Mouse (Mus musculus): ENCODE results near the gene Aldh1a1. TPM values are rescaled to one million over a fixed set of nuclear protein-coding genes. Genes with fewer than 3 reads are reported as not detected.

Aldh1a1 gene
- polyA plus RNA-seq, 1 experiment from 2014 or later, result 23.5 TPM

GRCm38 (mm10) chr19:20536538-20536937 is 44.0 kb downstream of the Aldh1a1 start:
- Histone ChIP-seq H3K27me3 (ENCODE audit: control insufficient read depth, insufficient read depth, low read length) (no peaks in the 10 kb centered on the region), H3K27ac (replicated peaks; ENCODE audit: low read depth, low read length) (no peak overlapping the region), H3K36me3 (replicated peaks; ENCODE audit: control insufficient read depth, insufficient read depth, low read depth, low read length) (no peaks in the 10 kb centered on the region), H3K4me1 (ENCODE audit: control insufficient read depth, insufficient read depth, low read length) (no peaks in the 10 kb centered on the region), H3K4me3 (ENCODE audit: low read depth, low read length) (no peak overlapping the region), H3K4me2 (ENCODE audit: low read depth, low read length) (no peak overlapping the region), H3K9ac (replicated peaks; ENCODE audit: low read length) (no peak overlapping the region), H3K9me3 (replicated peaks; ENCODE audit: control insufficient read depth, low read length) (no peaks in the 10 kb centered on the region)
- ATAC-seq (replicated peaks; ENCODE audit: insufficient number of reproducible peaks, low FRiP score, low TSS enrichment, low read depth) (no peak), DNase-seq (ENCODE audit: low spot score) (no peak)
- 80% methylated on average over 7 of the region's 7 CpGs for WGBS

- Histone ChIP-seq H3K9ac (replicated peaks; ENCODE audit: low read length) (no peak overlapping the region), H3K9me3 (replicated peaks; ENCODE audit: control insufficient read depth, low read length) (no peaks in the 10 kb centered on the region), H3K4me3 (ENCODE audit: low read depth, low read length) (no peak overlapping the region), H3K4me2 (ENCODE audit: low read depth, low read length) (no peak overlapping the region), H3K36me3 (replicated peaks; ENCODE audit: control insufficient read depth, insufficient read depth, low read depth, low read length) (no peaks in the 10 kb centered on the region), H3K27me3 (ENCODE audit: control insufficient read depth, insufficient read depth, low read length) (no peaks in the 10 kb centered on the region), H3K4me1 (ENCODE audit: control insufficient read depth, insufficient read depth, low read length) (no peaks in the 10 kb centered on the region), H3K27ac (replicated peaks; ENCODE audit: low read depth, low read length) (no peak overlapping the region)
- DNase-seq (ENCODE audit: low spot score) (no peak), ATAC-seq (replicated peaks; ENCODE audit: insufficient number of reproducible peaks, low FRiP score, low TSS enrichment, low read depth) (no peak)
- 73% methylated on average over 4 of the region's 4 CpGs for WGBS
Measured at GRCm38 (mm10) chr19:20541044-20541443, 48.5 kb downstream of the Aldh1a1 start.

- Histone ChIP-seq H3K4me1 (ENCODE audit: control insufficient read depth, insufficient read depth, low read length) (no peaks in the 10 kb centered on the region), H3K9ac (replicated peaks; ENCODE audit: low read length) (no peak overlapping the region), H3K4me2 (ENCODE audit: low read depth, low read length) (no peak overlapping the region), H3K27me3 (ENCODE audit: control insufficient read depth, insufficient read depth, low read length) (no peaks in the 10 kb centered on the region), H3K36me3 (replicated peaks; ENCODE audit: control insufficient read depth, insufficient read depth, low read depth, low read length) (no peaks in the 10 kb centered on the region), H3K27ac (replicated peaks; ENCODE audit: low read depth, low read length) (no peak overlapping the region), H3K9me3 (replicated peaks; ENCODE audit: control insufficient read depth, low read length) (no peaks in the 10 kb centered on the region), H3K4me3 (ENCODE audit: low read depth, low read length) (no peak overlapping the region)
- DNase-seq (ENCODE audit: low spot score), result no peak
- ATAC-seq (replicated peaks; ENCODE audit: insufficient number of reproducible peaks, low FRiP score, low TSS enrichment, low read depth), result no peak
- 88% methylated on average over 1 of the region's 1 CpGs for WGBS
Measured at GRCm38 (mm10) chr19:20541924-20542323, 49.4 kb downstream of the Aldh1a1 start.

GRCm38 (mm10) chr19:20543816-20544215 is 51.3 kb downstream of the Aldh1a1 start:
- Histone ChIP-seq H3K27ac (replicated peaks; ENCODE audit: low read depth, low read length) (no peak overlapping the region), H3K9ac (replicated peaks; ENCODE audit: low read length) (no peak overlapping the region), H3K4me3 (ENCODE audit: low read depth, low read length) (no peak overlapping the region), H3K4me2 (ENCODE audit: low read depth, low read length) (no peak overlapping the region), H3K27me3 (ENCODE audit: control insufficient read depth, insufficient read depth, low read length) (no peaks in the 10 kb centered on the region), H3K4me1 (ENCODE audit: control insufficient read depth, insufficient read depth, low read length) (no peaks in the 10 kb centered on the region), H3K9me3 (replicated peaks; ENCODE audit: control insufficient read depth, low read length) (no peaks in the 10 kb centered on the region), H3K36me3 (replicated peaks; ENCODE audit: control insufficient read depth, insufficient read depth, low read depth, low read length) (no peaks in the 10 kb centered on the region)
- DNase-seq (ENCODE audit: low spot score) (peak; percentile 1), ATAC-seq (replicated peaks; ENCODE audit: insufficient number of reproducible peaks, low FRiP score, low TSS enrichment, low read depth) (no peak)
- WGBS, result 52% methylated on average over 1 of the region's 1 CpGs

GRCm38 (mm10) chr19:20544941-20545340 is 52.4 kb downstream of the Aldh1a1 start:
- no peaks in the 10 kb centered on the region for H3K9me3 ChIP-seq (replicated peaks; ENCODE audit: control insufficient read depth, low read length)
- no peak overlapping the region for H3K4me3 ChIP-seq (ENCODE audit: low read depth, low read length)
- H3K9ac ChIP-seq (replicated peaks; ENCODE audit: low read length), result no peak overlapping the region
- no peaks in the 10 kb centered on the region for H3K36me3 ChIP-seq (replicated peaks; ENCODE audit: control insufficient read depth, insufficient read depth, low read depth, low read length)
- DNase-seq (ENCODE audit: low spot score), result no peak
- no peak overlapping the region for H3K4me2 ChIP-seq (ENCODE audit: low read depth, low read length)
- no peaks in the 10 kb centered on the region for H3K4me1 ChIP-seq (ENCODE audit: control insufficient read depth, insufficient read depth, low read length)
- 83% methylated on average over 1 of the region's 1 CpGs for WGBS
- ATAC-seq (replicated peaks; ENCODE audit: insufficient number of reproducible peaks, low FRiP score, low TSS enrichment, low read depth), result no peak
- H3K27ac ChIP-seq (replicated peaks; ENCODE audit: low read depth, low read length), result no peak overlapping the region
- H3K27me3 ChIP-seq (ENCODE audit: control insufficient read depth, insufficient read depth, low read length), result no peaks in the 10 kb centered on the region

- no peak overlapping the region for H3K4me3 ChIP-seq (ENCODE audit: low read depth, low read length)
- no peak for DNase-seq (ENCODE audit: low spot score)
- H3K36me3 ChIP-seq (replicated peaks; ENCODE audit: control insufficient read depth, insufficient read depth, low read depth, low read length), result no peaks in the 10 kb centered on the region
- H3K4me1 ChIP-seq (ENCODE audit: control insufficient read depth, insufficient read depth, low read length), result no peaks in the 10 kb centered on the region
- WGBS, result 89% methylated on average over 3 of the region's 3 CpGs
- no peak overlapping the region for H3K9ac ChIP-seq (replicated peaks; ENCODE audit: low read length)
- ATAC-seq (replicated peaks; ENCODE audit: insufficient number of reproducible peaks, low FRiP score, low TSS enrichment, low read depth), result no peak
- H3K9me3 ChIP-seq (replicated peaks; ENCODE audit: control insufficient read depth, low read length), result no peaks in the 10 kb centered on the region
- no peak overlapping the region for H3K4me2 ChIP-seq (ENCODE audit: low read depth, low read length)
- H3K27me3 ChIP-seq (ENCODE audit: control insufficient read depth, insufficient read depth, low read length), result no peaks in the 10 kb centered on the region
- H3K27ac ChIP-seq (replicated peaks; ENCODE audit: low read depth, low read length), result no peak overlapping the region
Measured at GRCm38 (mm10) chr19:20547025-20547424, 54.5 kb downstream of the Aldh1a1 start.

- H3K27me3 ChIP-seq (ENCODE audit: control insufficient read depth, insufficient read depth, low read length), result no peaks in the 10 kb centered on the region
- no peaks in the 10 kb centered on the region for H3K4me1 ChIP-seq (ENCODE audit: control insufficient read depth, insufficient read depth, low read length)
- H3K4me2 ChIP-seq (ENCODE audit: low read depth, low read length), result no peak overlapping the region
- WGBS, result 94% methylated on average over 1 of the region's 1 CpGs
- DNase-seq (ENCODE audit: low spot score), result no peak
- no peaks in the 10 kb centered on the region for H3K9me3 ChIP-seq (replicated peaks; ENCODE audit: control insufficient read depth, low read length)
- no peak overlapping the region for H3K27ac ChIP-seq (replicated peaks; ENCODE audit: low read depth, low read length)
- no peak overlapping the region for H3K9ac ChIP-seq (replicated peaks; ENCODE audit: low read length)
- no peaks in the 10 kb centered on the region for H3K36me3 ChIP-seq (replicated peaks; ENCODE audit: control insufficient read depth, insufficient read depth, low read depth, low read length)
- ATAC-seq (replicated peaks; ENCODE audit: insufficient number of reproducible peaks, low FRiP score, low TSS enrichment, low read depth), result no peak
- no peak overlapping the region for H3K4me3 ChIP-seq (ENCODE audit: low read depth, low read length)
Measured at GRCm38 (mm10) chr19:20549409-20549808, 56.9 kb downstream of the Aldh1a1 start.

- WGBS, result 89% methylated on average over 1 of the region's 1 CpGs
- no peaks in the 10 kb centered on the region for H3K27me3 ChIP-seq (ENCODE audit: control insufficient read depth, insufficient read depth, low read length)
Measured at GRCm38 (mm10) chr19:20555365-20555764, 62.9 kb downstream of the Aldh1a1 start.

More at GRCm38 (mm10) chr19:20555365-20555764, 62.9 kb downstream of the Aldh1a1 start:
- DNase-seq (ENCODE audit: low spot score), result no peak
- no peaks in the 10 kb centered on the region for H3K9me3 ChIP-seq (replicated peaks; ENCODE audit: control insufficient read depth, low read length)
- no peak overlapping the region for H3K4me3 ChIP-seq (ENCODE audit: low read depth, low read length)
- H3K36me3 ChIP-seq (replicated peaks; ENCODE audit: control insufficient read depth, insufficient read depth, low read depth, low read length), result no peaks in the 10 kb centered on the region
- H3K4me1 ChIP-seq (ENCODE audit: control insufficient read depth, insufficient read depth, low read length), result no peaks in the 10 kb centered on the region
- H3K27ac ChIP-seq (replicated peaks; ENCODE audit: low read depth, low read length), result no peak overlapping the region
- no peak overlapping the region for H3K4me2 ChIP-seq (ENCODE audit: low read depth, low read length)
- ATAC-seq (replicated peaks; ENCODE audit: insufficient number of reproducible peaks, low FRiP score, low TSS enrichment, low read depth), result no peak
- no peak overlapping the region for H3K9ac ChIP-seq (replicated peaks; ENCODE audit: low read length)

Measured in embryonic facial prominence, embryonic 11.5 days (tissue).